Mouse (Mus musculus) embryo, embryonic 9.5 days (tissue): ENCODE results near the gene Furin.
"Not testable (repeated sequence)": the region's sequence is repeated elsewhere in the genome, so short reads cannot be mapped to it uniquely, and the experiment has no call there.

Source experiments
- DNase-seq: peaks from one replicate; pipeline ENCODE4 v3.0.0-alpha.2; 2017; ENCODE audit errors: extremely low spot score

The Furin gene

DNA sequence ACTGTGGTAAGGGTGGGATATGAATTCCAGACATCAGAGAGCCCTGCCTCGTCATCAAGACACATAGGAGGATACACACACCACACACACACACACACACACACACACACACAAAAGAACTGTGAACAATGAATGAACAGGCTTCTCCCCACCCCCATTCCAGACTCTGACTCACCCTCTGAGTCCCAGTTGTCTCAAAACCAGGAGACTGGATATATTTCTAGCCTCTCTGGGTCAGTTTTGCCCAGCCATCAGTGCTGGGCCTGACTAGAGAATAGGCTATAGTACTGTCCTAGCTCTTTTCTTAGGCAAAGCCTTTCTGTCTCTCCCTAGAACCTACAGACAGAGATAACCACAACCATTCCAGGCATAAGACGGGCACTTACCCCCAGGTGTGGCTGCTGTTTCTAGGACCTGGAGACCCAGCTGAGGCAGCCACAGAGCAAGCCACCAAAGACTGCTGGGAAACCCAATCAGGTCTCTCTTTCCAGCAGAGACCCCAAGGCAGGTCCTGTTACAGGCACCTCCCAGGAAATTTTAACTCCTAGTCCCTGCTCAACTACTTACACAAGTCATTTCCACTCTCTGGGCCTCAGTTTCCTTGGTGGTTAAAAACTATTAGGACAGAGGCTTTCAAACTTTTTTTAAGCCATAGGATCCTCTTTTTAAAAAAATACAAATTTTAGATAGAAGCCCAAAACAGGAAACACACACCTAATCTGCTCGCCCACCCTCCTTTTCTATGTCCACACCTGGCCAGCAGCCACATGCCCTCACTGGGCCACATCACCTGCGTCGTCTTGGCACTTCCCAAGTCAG, 4.0 kb downstream of the Furin start:
- no peak for DNase-seq

GRCm38 (mm10) chr7:80400571-80400970, 4.7 kb downstream of the Furin start:
- no peak for DNase-seq

GRCm38 (mm10) chr7:80400099-80400498, 5.1 kb downstream of the Furin start:
- no peak for DNase-seq

DNA sequence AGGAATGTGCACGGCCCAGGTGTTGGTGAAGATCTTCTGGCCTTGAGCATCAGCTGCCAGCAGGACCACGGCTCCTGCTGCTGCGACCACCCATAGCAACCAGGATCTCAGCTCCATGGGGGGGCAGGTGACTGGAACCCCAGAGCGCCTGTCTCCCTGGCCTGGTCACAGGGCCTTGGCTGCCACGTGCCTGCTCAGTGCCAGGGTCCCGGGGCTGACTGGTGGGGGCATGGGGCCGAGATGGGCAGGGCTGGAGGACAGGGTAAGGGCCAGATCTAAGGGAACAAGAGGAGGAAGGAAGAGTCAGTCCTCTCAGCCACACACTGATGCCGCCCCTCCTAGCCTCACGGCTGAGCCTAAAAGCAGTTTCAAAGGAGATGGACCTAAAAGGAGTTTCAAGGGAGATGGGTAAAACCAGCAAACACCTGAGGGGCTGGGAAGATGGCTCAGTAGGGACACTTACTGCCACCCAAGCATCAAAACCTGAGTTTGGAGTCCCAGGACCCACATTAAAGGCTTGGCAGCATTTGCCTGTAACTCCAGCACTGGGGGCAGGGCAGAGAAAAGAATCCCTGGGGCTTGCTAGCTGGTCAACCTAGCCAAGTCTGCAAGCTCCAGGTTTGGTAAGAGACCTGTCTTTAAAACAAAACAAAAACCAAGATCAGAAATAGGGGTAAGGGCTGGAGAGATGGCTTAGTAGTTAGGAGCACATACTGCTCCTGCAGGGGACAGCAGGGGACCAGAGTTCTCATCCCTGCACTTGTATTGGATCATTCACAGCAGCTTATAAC, 6.4 kb downstream of the Furin start:
- no peak for DNase-seq

DNA sequence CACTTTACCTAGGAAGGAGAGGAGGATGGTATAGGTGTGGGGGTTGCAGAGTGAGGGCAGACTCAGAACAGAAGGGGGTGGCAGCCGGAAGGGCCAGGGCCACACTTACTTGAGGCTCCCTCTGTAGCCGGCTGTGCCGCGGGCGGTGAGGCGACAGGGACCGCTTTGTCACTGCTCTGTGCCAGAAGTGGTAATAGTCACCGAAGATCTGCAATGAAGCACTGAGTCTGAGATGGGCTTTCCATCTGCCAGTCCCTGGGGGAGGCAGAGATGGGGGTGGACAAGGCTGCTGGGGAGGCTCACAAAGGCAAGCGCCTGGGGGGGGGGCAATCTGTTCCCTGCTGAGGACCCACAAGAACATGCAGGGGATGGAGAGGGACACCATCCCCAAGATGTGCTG, 7.2 kb downstream of the Furin start:
- no peak for DNase-seq

DNA sequence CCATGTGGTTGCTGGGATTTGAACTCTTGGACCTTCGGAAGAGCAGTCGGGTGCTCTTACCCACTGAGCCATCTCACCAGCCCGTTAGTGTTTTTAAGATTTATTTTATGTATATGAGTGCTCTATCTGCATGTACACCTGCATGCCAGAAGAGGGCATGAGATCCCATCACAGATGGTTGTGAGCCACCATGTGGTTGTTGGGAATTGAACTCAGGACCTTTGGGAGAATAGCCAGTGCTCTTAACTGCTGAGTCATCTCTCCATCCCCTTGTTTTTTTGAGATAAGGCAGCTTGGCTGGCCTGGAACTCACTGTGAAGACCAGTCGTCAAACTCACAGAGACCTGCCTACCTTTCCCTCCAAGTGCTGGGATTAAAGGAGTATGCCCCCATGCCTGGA, 8.8 kb downstream of the Furin start:
- not testable (repeated sequence) for DNase-seq

DNA sequence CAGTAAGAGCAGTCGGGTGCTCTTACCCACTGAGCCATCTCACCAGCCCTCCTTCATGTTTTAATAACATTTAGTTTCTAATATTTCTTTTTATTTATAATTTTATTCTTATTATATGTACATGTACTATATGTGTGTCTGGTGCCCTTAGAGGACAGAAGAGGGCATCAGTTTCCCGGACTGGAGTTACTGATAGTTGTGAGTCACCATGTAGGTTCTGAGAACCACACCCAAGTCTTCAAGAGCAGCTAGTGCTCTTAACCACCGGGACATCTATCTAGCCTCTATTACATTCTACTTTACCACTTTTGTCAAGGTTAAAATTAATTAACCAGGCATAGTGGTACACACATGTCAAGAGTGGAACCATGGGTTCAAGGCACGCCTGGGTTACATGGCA, 10.6 kb downstream of the Furin start:
- no peak for DNase-seq

GRCm38 (mm10) chr7:80392119-80392518, 13.1 kb downstream of the Furin start:
- DNase-seq, result no peak

- DNase-seq, result peak; percentile 63
Observed at GRCm38 (mm10) chr7:80387633-80388543, 17.3 kb downstream of the Furin start, which contains the start of gene Fes. TSS of gene Fes (minus strand) at chr7:80387946.

- peak; percentile 44 for DNase-seq
Observed at GRCm38 (mm10) chr7:80387033-80387632, 18.1 kb downstream of the Furin start.

DNA sequence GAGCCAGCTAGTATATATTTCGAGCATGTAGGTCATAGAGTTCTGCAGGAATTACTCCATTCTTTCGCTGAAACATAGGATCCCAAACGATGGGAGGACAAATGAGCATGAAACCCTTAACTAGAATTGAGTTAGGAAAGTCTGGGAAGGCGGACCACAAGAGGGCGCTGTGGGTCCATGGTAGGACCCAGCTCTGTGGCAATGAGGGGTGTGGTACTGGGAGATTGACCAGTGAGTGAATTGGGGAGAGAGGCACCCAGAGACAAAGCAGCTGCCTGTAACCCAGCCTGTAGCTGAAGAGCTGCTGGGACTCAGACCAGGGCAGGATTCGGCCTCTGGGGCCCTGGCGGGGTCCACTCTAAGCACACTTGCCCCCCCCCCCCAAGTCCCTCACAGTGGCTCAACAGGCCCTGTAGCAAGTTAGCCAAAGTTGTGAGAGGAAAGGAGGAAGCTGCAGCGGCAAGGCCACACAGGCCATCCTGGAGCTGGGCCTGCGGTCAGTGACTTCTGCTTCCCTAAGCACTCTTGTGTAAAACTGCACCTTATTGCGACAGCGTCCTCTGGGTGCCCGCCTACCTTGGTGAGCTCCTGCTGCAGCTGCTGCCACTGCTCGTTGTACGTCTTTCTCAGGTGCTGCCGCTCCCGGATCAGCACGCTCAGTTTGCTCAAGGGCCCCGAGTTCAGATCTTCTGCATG, 18.9 kb downstream of the Furin start:
- peak; percentile 92 for DNase-seq

GRCm38 (mm10) chr7:80382919-80383318, 22.3 kb downstream of the Furin start:
- DNase-seq, result no peak

- no peak for DNase-seq
Observed at GRCm38 (mm10) chr7:80379531-80379930, 25.7 kb downstream of the Furin start.

- DNase-seq, result peak; percentile 53
Observed at GRCm38 (mm10) chr7:80377471-80377870, 27.8 kb downstream of the Furin start.

DNA sequence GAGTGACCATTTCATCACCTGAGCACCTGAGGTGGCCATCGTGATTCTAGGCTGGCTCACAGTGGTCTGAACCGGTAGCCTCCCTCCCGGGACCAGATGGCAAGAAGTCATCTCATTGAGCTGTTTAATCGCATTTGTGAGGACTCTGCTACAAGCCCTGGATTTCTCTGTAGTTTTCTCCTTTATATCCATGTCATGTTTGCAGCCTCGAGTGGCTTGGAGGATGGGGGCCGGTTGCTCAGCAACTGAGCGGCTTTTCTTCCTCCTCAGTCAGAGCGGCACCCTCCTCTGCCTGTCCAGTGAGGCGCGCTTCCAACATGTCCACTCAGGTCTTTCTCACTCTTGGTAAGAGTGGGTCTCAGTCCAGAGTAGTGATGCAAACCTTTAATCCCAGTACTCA, 29.0 kb downstream of the Furin start:
- no peak for DNase-seq

DNA sequence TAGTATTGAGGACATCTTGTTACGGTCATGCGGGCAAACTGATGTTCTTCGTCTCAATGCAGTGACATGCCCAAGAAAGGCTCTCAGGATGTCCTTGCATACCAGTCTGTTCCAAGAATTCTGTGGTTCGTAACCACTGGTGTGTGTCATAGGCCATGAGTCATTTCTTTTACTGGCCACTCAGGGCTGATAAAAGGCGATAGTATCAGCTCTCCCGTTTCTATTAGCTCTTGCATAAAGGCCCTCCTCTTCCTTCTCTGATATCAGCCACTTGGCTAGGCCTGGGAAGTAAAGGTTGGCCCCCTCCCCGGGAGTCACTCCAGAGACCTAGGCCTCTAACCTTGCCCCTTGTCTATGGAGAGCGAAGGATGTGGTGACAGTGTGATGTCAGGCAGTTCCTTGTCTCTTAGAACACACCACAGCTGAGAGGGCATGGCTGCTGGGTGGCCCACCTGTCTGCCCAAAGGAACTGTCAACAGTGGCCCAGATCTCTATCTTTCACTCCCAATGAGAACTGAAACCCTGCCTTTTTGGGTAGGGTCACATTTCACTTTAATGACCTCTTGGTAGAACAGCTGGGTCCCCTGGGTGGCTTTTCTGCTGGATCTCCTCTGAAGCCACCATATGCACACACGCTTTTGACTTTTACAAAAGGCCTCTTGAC, 29.7 kb downstream of the Furin start:
- no peak for DNase-seq

- DNase-seq, result no peak
Observed at GRCm38 (mm10) chr7:80374733-80375132, 30.5 kb downstream of the Furin start.

DNA sequence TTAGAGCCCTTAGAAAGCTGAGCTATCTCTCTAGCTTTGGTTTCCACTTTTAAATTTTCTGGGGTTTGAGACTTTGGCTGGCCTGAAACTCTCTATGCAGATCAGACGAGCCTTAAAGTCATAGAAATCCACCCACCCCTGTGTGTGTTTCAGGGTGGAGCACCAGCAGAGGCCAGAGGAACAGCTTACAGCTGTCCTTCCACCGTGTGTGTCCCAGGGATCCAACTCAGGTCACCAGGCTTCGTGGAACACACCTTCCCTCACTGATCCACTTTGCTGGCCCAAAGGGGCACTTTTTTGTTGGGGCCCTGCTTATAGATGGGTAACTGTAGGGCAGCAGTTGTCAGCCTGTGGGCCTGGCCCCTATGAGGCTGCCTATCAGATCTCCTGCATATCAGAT, 31.0 kb downstream of the Furin start:
- DNase-seq, result no peak

- DNase-seq, result no peak
Observed at GRCm38 (mm10) chr7:80373850-80374249, 31.4 kb downstream of the Furin start.

- DNase-seq, result no peak
Observed at GRCm38 (mm10) chr7:80373352-80373751, 31.9 kb downstream of the Furin start.
